Mouse (Mus musculus) large intestine, adult 2 months (tissue): ENCODE measurements around the gene Riox2. TPM values are rescaled to one million over a fixed set of nuclear protein-coding genes. Genes with fewer than 3 reads are reported as not detected.

Experiments
- DNase-seq: peaks from one replicate; pipeline ENCODE4 v3.0.0-alpha.2; 2012; ENCODE audit warnings: low read depth, low spot score
- WGBS: fragments of 180-500 bp; shearing (Covaris S2); methylation state at CpG from one replicate; pipeline ENCODE4 v1.1.7; 2018; 5-methylcytosine and 5-hydroxymethylcytosine counted together
- polyA plus RNA-seq: library from polyadenylated mRNA; depleted of rRNA; stranded (reverse); fragments of >200 nt; gene quantifications from 2 replicates; pipeline ENCODE4 v1.2.3, GENCODE M21; 2012; rRNA removed

Riox2 gene
- polyA plus RNA-seq, 1 experiment: 5.7 TPM

GRCm38 (mm10) chr16:59516965-59517364 lies 45.4 kb downstream of the Riox2 start:
- no peak for DNase-seq
- WGBS: 90% methylated on average over 10 of the region's 10 CpGs

- WGBS: 72% methylated on average over 15 of the region's 15 CpGs
- DNase-seq: no peak
These were observed 46.1 kb downstream of the Riox2 start for GRCm38 (mm10) chr16:59517447-59518219.

GRCm38 (mm10) chr16:59521752-59522423 lies 50.3 kb downstream of the Riox2 start:
- whole genome bisulfite sequencing: 67% methylated on average over 16 of the region's 16 CpGs
- no peak for DNase-seq

- no peak for DNase-seq
- 65% methylated on average over 6 of the region's 6 CpGs for WGBS
These were observed 55.4 kb downstream of the Riox2 start for GRCm38 (mm10) chr16:59526939-59527338.

GRCm38 (mm10) chr16:59529570-59529969 lies 58.0 kb downstream of the Riox2 start:
- 85% methylated on average over 13 of the region's 13 CpGs for WGBS
- DNase-seq: no peak

- DNase-seq: no peak
- 72% methylated on average over 5 of the region's 5 CpGs for WGBS
These were observed 59.7 kb downstream of the Riox2 start for GRCm38 (mm10) chr16:59531243-59531642.

- WGBS: 31% methylated on average over 3 of the region's 3 CpGs
- DNase-seq: no peak
These were observed 61.0 kb downstream of the Riox2 start for GRCm38 (mm10) chr16:59532561-59532960.

GRCm38 (mm10) chr16:59534349-59534748 lies 62.8 kb downstream of the Riox2 start:
- DNase-seq: no peak
- whole genome bisulfite sequencing: 91% methylated on average over 11 of the region's 11 CpGs

- WGBS: 76% methylated on average over 5 of the region's 5 CpGs
- DNase-seq: no peak
These were observed 64.1 kb downstream of the Riox2 start for GRCm38 (mm10) chr16:59535673-59536072.

- DNase-seq: no peak
- 94% methylated on average over 3 of the region's 3 CpGs for WGBS
These were observed 69.4 kb downstream of the Riox2 start for GRCm38 (mm10) chr16:59540944-59541343.

- WGBS: 92% methylated on average over 4 of the region's 4 CpGs
- DNase-seq: no peak
These were observed 69.8 kb downstream of the Riox2 start for GRCm38 (mm10) chr16:59541382-59541781.

Other genes starting within 250 kb of the Riox2 start
- gene Olfr201, start 199.1 kb upstream of the Riox2 start, polyA plus RNA-seq: not detected in 2 replicates
- not detected in 2 replicates for gene Olfr202, start 185.0 kb upstream of the Riox2 start, polyA plus RNA-seq
- gene Olfr203, start 172.9 kb upstream of the Riox2 start, polyA plus RNA-seq: not detected in 2 replicates
- gene Olfr204, start 153.5 kb upstream of the Riox2 start, polyA plus RNA-seq: not detected in 2 replicates
- not detected in 2 replicates for gene Olfr205, start 140.6 kb upstream of the Riox2 start, polyA plus RNA-seq
- not detected in 2 replicates for gene Olfr206, start 122.5 kb upstream of the Riox2 start, polyA plus RNA-seq
- gene Olfr209, start 107.8 kb upstream of the Riox2 start, polyA plus RNA-seq: not detected in 2 replicates
- gene Gabrr3, start 64.4 kb upstream of the Riox2 start, polyA plus RNA-seq: not detected in 2 replicates
- 3.3 and 4.3 TPM in 2 replicates for gene Crybg3, start 129.2 kb downstream of the Riox2 start, polyA plus RNA-seq
- 0.72 and 0.89 TPM in 2 replicates for gene Arl6, start 167.6 kb downstream of the Riox2 start, polyA plus RNA-seq